Mouse (Mus musculus) spleen, adult 18-20 months (tissue): ENCODE measurements around the gene Dner.
A peak's percentile ranks its signal among the peaks of the same experiment; 100 is the strongest.

Experiments
- DNase-seq, 2 experiments: peaks; one replicate each; pipeline ENCODE4 v3.0.0; 2022; ENCODE audit warnings: mixed read lengths in 2 of 2

The Dner gene

GRCm38 (mm10) chr1:84522256-84522962 lies 173.6 kb downstream of the Dner start:
- DNase-seq, result no peak

- no peak for DNase-seq
Measured at GRCm38 (mm10) chr1:84518347-84518746, 177.7 kb downstream of the Dner start.

- no peak for DNase-seq
Measured at GRCm38 (mm10) chr1:84513201-84513600, 182.8 kb downstream of the Dner start.

GRCm38 (mm10) chr1:84508510-84508909 lies 187.5 kb downstream of the Dner start:
- DNase-seq, result no peak

- DNase-seq, result no peak
Measured at GRCm38 (mm10) chr1:84507568-84507967, 188.5 kb downstream of the Dner start.

- DNase-seq, result no peak
Measured at GRCm38 (mm10) chr1:84506984-84507546, 189.0 kb downstream of the Dner start.

- DNase-seq, result no peak
Measured at GRCm38 (mm10) chr1:84500673-84501072, 195.3 kb downstream of the Dner start.

GRCm38 (mm10) chr1:84491732-84492131 lies 204.3 kb downstream of the Dner start:
- no peak for DNase-seq

- DNase-seq, result no peak
Measured at GRCm38 (mm10) chr1:84488546-84488945, 207.5 kb downstream of the Dner start.

GRCm38 (mm10) chr1:84485066-84485465 lies 211.0 kb downstream of the Dner start:
- no peak for DNase-seq

GRCm38 (mm10) chr1:84484577-84484976 lies 211.4 kb downstream of the Dner start:
- no peak for DNase-seq

- no peak for DNase-seq
Measured at GRCm38 (mm10) chr1:84479976-84480375, 216.0 kb downstream of the Dner start.

- DNase-seq, result no peak
Measured at GRCm38 (mm10) chr1:84474274-84474673, 221.7 kb downstream of the Dner start.

- no peak for DNase-seq
Measured at GRCm38 (mm10) chr1:84472260-84472659, 223.8 kb downstream of the Dner start.

- peak in 1 of 2 experiments; percentile 5 for DNase-seq
Measured at GRCm38 (mm10) chr1:84470342-84470741, 225.7 kb downstream of the Dner start.

GRCm38 (mm10) chr1:84467664-84468063 lies 228.4 kb downstream of the Dner start:
- no peak for DNase-seq

GRCm38 (mm10) chr1:84464761-84465160 lies 231.3 kb downstream of the Dner start:
- no peak for DNase-seq

- DNase-seq, result no peak
Measured at GRCm38 (mm10) chr1:84463976-84464662, 231.9 kb downstream of the Dner start.

GRCm38 (mm10) chr1:84449566-84450278 lies 246.3 kb downstream of the Dner start:
- DNase-seq, result no peak

- DNase-seq, result no peak
Measured at GRCm38 (mm10) chr1:84443640-84444039, 252.4 kb downstream of the Dner start.

GRCm38 (mm10) chr1:84443050-84443449 lies 253.0 kb downstream of the Dner start:
- no peak for DNase-seq

- DNase-seq, result no peak
Measured at GRCm38 (mm10) chr1:84441419-84441818, 254.6 kb downstream of the Dner start.

GRCm38 (mm10) chr1:84437565-84437964 lies 258.5 kb downstream of the Dner start:
- DNase-seq, result no peak
